Mouse (Mus musculus): Measurements from ENCODE around the gene Rnf144b. TPM values are rescaled to one million over a fixed set of nuclear protein-coding genes. Genes with fewer than 3 reads are reported as not detected.
A peak's percentile ranks its signal among the peaks of the same experiment; 100 is the strongest.

Gene Rnf144b
- polyA plus RNA-seq, 1 experiment: 2.4 TPM

DNA sequence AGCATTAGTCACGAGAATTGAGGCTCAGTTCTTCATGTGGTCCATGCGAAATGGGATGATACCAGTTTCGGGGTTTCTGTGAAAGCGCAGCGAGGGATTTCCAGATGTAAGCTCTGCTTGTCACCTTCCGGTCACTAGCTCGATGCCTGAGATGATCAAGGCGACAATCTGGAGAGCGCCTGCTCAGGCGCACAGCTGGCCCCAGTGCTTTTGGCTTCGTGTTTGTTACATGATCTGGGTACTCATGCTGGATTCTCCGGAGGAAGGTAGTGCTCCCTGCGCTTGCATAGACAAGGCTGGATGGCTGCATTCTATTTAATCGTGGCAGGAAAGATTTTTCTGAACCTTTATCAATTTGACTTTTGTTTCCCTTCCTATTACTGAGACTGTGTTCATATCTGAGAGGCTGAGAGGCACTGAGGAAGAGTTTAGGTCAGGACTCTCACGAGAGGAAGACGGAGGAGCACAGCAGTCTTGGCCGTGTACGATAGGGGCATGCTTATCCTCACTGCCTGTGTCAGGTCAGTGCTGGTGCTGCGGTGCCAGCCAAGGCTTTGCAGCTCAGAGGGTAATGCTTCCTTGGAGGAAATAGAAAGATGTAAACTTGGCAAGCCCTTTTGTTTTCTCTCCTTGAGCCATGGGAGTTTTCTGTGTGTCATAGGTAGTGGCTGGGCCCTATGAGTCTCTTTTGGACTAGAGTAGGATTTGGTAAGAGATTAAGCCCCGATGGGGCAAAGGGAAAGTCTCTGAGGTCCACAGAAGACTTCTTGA is 93.5 kb downstream of the Rnf144b start:
- TF ChIP-seq CTCF (IDR thresholded peaks at IDR 0.05; ENCODE audit: extremely low read depth, insufficient read length, insufficient replicate concordance, low read depth, low read length) (no peak), POLR2A (IDR thresholded peaks at IDR 0.05; ENCODE audit: low read depth, low read length) (no peak)
- H3K27ac ChIP-seq (ENCODE audit: insufficient read depth, low read depth, low read length): 0 out of 2 replicates have a peak overlapping the region, but pooled peaks have one; percentile 15

DNA sequence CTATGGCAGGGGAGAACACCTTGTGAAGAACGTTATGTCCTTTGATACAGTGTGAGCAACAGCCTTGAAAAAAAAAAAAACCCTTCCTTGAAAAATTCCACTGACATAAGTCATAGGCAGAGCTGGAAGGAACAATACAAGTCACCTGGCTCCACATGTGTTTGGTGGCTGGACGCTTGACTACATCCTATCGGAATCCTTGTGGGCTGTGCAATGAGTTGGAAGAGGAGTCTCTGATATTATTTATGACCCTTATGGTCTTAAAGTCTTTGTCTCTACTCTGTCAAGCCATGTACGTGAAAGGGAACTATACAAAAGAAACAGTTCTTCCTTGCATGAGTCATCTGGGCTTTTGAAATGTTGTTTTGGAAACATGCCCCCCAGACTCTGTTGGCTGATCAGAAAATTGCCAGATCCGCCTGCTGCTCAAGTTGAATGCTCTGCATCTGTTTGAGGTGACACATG is 94.7 kb downstream of the Rnf144b start:
- Histone ChIP-seq H3K4me3 (ENCODE audit: low read depth, low read length) (no peak overlapping the region), H3K4me1 (ENCODE audit: control insufficient read depth, insufficient read depth, insufficient read length, low read length) (no peaks in the 10 kb centered on the region), H3K27me3 (ENCODE audit: control insufficient read depth, insufficient read depth, low read length) (no peaks in the 10 kb centered on the region), H3K27ac (ENCODE audit: insufficient read depth, low read depth, low read length) (no peak overlapping the region), H3K36me3 (ENCODE audit: control insufficient read depth, insufficient read depth, low read length) (no peaks in the 10 kb centered on the region)
- no peak for TF ChIP-seq CTCF (IDR thresholded peaks at IDR 0.05; ENCODE audit: extremely low read depth, insufficient read length, insufficient replicate concordance, low read depth, low read length)
- TF ChIP-seq POLR2A (IDR thresholded peaks at IDR 0.05; ENCODE audit: low read depth, low read length): no peak
- 63% methylated on average over 5 of the region's 5 CpGs for WGBS

More for the DNA sequence above, 93.5 kb downstream of the Rnf144b start:
- no peaks in the 10 kb centered on the region for H3K27me3 ChIP-seq (ENCODE audit: control insufficient read depth, insufficient read depth, low read length)
- H3K4me3 ChIP-seq (ENCODE audit: low read depth, low read length): no peak overlapping the region
- no peaks in the 10 kb centered on the region for H3K4me1 ChIP-seq (ENCODE audit: control insufficient read depth, insufficient read depth, insufficient read length, low read length)
- H3K36me3 ChIP-seq (ENCODE audit: control insufficient read depth, insufficient read depth, low read length): no peaks in the 10 kb centered on the region
- WGBS: 81% methylated on average over 20 of the region's 20 CpGs

DNA sequence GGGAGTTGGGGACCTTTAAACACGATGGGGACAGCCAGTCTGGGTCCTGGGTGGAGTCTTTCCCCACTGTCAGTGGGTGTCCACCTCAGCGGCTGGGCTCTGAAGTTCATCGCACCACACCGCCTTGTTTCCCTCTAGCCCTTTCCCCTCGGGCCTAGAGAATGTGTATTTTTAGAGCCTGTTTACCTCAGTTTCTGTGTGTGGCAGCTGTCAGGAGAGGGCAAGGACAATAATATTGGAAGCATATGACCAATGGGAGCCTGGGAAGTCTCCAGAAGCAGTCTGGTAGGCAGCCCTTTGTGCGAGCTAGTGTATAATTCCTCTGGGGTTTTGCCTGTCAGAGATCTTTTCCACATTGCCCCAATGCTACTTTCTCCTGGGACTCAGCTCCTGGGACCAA is 95.9 kb downstream of the Rnf144b start:
- no peaks in the 10 kb centered on the region for H3K36me3 ChIP-seq (ENCODE audit: control insufficient read depth, insufficient read depth, low read length)
- TF ChIP-seq CTCF (IDR thresholded peaks at IDR 0.05; ENCODE audit: extremely low read depth, insufficient read length, insufficient replicate concordance, low read depth, low read length) (no peak), POLR2A (IDR thresholded peaks at IDR 0.05; ENCODE audit: low read depth, low read length) (no peak)
- 81% methylated on average over 6 of the region's 6 CpGs for WGBS
- H3K4me3 ChIP-seq (ENCODE audit: low read depth, low read length): no peak overlapping the region
- no peaks in the 10 kb centered on the region for H3K4me1 ChIP-seq (ENCODE audit: control insufficient read depth, insufficient read depth, insufficient read length, low read length)
- no peaks in the 10 kb centered on the region for H3K27me3 ChIP-seq (ENCODE audit: control insufficient read depth, insufficient read depth, low read length)
- H3K27ac ChIP-seq (ENCODE audit: insufficient read depth, low read depth, low read length): no peak overlapping the region

DNA sequence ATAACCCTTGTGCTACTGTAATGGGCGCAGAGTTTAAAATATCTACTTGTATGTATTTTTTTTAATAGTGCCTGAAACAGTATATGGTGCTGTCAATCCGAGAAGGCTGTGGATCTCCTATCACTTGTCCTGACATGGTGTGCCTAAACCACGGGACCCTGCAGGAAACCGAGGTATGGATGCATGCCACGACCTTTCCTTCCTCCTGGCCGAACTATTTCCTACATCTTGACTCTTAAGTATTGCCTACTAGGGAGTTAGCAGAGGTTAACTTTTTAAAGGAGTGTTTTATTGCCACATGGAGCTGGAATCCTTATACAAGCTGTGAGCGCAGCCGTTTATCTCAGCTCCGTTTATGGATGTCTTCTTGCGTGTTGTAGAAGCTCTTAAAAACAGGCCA is 98.0 kb downstream of the Rnf144b start:
- Histone ChIP-seq H3K36me3 (ENCODE audit: control insufficient read depth, insufficient read depth, low read length) (no peaks in the 10 kb centered on the region), H3K27ac (ENCODE audit: insufficient read depth, low read depth, low read length) (no peak overlapping the region), H3K4me1 (ENCODE audit: control insufficient read depth, insufficient read depth, insufficient read length, low read length) (no peaks in the 10 kb centered on the region), H3K27me3 (ENCODE audit: control insufficient read depth, insufficient read depth, low read length) (no peaks in the 10 kb centered on the region), H3K4me3 (ENCODE audit: low read depth, low read length) (no peak overlapping the region)
- TF ChIP-seq CTCF (IDR thresholded peaks at IDR 0.05; ENCODE audit: extremely low read depth, insufficient read length, insufficient replicate concordance, low read depth, low read length): no peak
- TF ChIP-seq POLR2A (IDR thresholded peaks at IDR 0.05; ENCODE audit: low read depth, low read length): no peak
- WGBS: 71% methylated on average over 10 of the region's 10 CpGs

DNA sequence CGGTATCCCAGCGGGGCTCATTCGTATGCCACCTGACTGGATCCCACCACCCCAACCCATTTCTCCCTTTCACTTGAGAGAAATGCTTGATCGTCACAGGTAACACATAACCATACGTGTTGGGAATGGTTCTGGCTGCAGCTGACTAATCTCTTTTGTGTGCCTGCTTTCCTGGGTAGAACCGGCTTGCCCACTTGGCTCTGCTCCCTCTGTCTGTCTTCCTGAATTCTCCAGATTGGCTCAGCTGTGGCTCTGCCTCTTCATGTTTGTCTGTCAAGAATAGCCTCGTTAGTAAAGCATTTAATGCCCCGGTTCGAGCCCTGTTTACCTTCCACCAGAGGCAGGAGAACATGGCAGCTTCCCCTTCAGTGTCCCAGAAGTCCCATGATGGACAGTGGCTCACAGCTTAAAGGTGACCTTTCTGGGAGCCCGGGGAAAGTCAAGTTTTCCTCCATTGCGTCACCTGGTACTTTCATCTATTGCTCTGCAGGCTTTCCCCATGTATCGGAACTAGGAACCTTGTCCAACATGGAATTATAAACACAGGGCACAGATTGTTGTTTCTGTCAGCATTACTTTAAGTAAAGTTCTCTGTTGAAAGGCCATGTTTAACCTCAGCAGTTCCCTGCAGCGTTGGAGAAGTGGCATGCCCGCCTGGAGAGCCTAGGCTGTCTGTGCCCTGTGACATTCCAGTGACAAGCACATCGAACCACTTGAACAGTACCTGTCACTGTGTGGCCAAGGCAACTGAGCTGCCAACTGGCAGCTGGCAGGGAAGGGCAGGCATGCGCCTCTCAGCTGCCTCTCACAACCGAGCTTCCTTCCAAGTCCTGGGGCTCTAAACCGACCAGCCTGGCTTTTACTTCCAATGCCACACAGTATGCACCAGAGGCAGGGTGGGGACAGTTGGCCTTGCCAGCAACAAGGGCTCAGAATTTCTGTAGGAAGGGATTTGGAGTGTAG is 101.4 kb downstream of the Rnf144b start:
- H3K27me3 ChIP-seq (ENCODE audit: control insufficient read depth, insufficient read depth, low read length): no peaks in the 10 kb centered on the region
- no peaks in the 10 kb centered on the region for H3K4me1 ChIP-seq (ENCODE audit: control insufficient read depth, insufficient read depth, insufficient read length, low read length)
- TF ChIP-seq POLR2A (IDR thresholded peaks at IDR 0.05; ENCODE audit: low read depth, low read length) (no peak), CTCF (IDR thresholded peaks at IDR 0.05; ENCODE audit: extremely low read depth, insufficient read length, insufficient replicate concordance, low read depth, low read length) (no peak)
- 67% methylated on average over 18 of the region's 18 CpGs for WGBS
- H3K36me3 ChIP-seq (ENCODE audit: control insufficient read depth, insufficient read depth, low read length): no peaks in the 10 kb centered on the region
- no peak overlapping the region for H3K27ac ChIP-seq (ENCODE audit: insufficient read depth, low read depth, low read length)
- H3K4me3 ChIP-seq (ENCODE audit: low read depth, low read length): no peak overlapping the region

DNA sequence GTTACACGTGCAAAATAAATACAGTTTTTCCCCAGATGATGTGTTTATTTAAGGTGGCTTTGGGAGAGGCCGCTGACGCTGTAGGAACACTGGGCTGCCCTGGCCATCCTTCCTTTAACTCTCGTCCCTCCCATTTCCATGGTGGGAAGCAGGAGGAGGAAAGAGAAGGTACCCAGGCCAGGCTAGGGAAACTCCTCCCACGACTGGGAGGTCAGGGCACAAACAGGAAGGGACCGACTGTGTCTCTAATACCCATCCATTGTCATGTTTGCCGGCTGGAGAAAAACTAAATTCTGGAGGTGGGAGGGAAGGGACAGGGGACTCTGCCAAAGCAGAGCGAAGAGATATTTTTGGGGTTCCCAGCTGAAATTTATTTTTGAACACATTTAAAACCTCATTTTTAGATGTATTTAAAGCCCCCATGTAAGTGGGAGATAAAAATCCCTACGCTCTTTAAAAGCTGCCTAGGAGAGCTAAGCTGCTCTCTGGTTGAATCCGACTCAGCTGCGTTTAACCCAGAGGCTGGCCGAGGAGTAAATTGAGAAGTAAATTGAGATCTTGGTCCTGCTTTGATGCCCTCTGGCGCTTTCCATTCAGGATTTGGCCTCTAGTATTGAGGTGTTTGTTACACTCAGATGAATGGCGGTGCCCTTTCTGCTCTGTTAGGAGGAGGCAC is 102.3 kb downstream of the Rnf144b start:
- no peaks in the 10 kb centered on the region for H3K27me3 ChIP-seq (ENCODE audit: control insufficient read depth, insufficient read depth, low read length)
- H3K27ac ChIP-seq (ENCODE audit: insufficient read depth, low read depth, low read length): peak overlapping the region; percentile 45
- 0 out of 2 replicates have a peak, but pooled peaks cover 3% of the 10 kb centered on the region for H3K36me3 ChIP-seq (ENCODE audit: control insufficient read depth, insufficient read depth, low read length)
- 49% methylated on average over 14 of the region's 14 CpGs for WGBS
- no peak for TF ChIP-seq POLR2A (IDR thresholded peaks at IDR 0.05; ENCODE audit: low read depth, low read length)
- TF ChIP-seq CTCF (IDR thresholded peaks at IDR 0.05; ENCODE audit: extremely low read depth, insufficient read length, insufficient replicate concordance, low read depth, low read length): no peak
- no peak overlapping the region for H3K4me3 ChIP-seq (ENCODE audit: low read depth, low read length)
- H3K4me1 ChIP-seq (ENCODE audit: control insufficient read depth, insufficient read depth, insufficient read length, low read length): no peaks in the 10 kb centered on the region
